Mouse (Mus musculus): ENCODE results near the gene Mapk10.
"Not testable (repeated sequence)": the region's sequence is repeated elsewhere in the genome, so short reads cannot be mapped to it uniquely, and the experiment has no call there.

The Mapk10 gene

GRCm38 (mm10) chr5:102964396-102964795, 246.7 kb downstream of the Mapk10 start:
- no peak for DNase-seq (ENCODE audit: low spot score in 2 of 2)

GRCm38 (mm10) chr5:102953414-102953813, 257.7 kb downstream of the Mapk10 start:
- DNase-seq (ENCODE audit: low spot score in 2 of 2): no peak

- no peak for DNase-seq (ENCODE audit: low spot score in 2 of 2)
These were observed 258.2 kb downstream of the Mapk10 start for GRCm38 (mm10) chr5:102952918-102953317.

- no peak for DNase-seq (ENCODE audit: low spot score in 2 of 2)
These were observed 263.9 kb downstream of the Mapk10 start for GRCm38 (mm10) chr5:102947061-102947711.

- no peak for DNase-seq (ENCODE audit: low spot score in 2 of 2)
These were observed 264.5 kb downstream of the Mapk10 start for GRCm38 (mm10) chr5:102946625-102947024.

- not testable (repeated sequence) for DNase-seq (ENCODE audit: low spot score in 2 of 2)
These were observed 267.1 kb downstream of the Mapk10 start for GRCm38 (mm10) chr5:102943864-102944630.

GRCm38 (mm10) chr5:102930161-102930560, 281.0 kb downstream of the Mapk10 start:
- DNase-seq (ENCODE audit: low spot score in 2 of 2): no peak

GRCm38 (mm10) chr5:102926786-102927185, 284.3 kb downstream of the Mapk10 start:
- DNase-seq (ENCODE audit: low spot score in 2 of 2): no peak

GRCm38 (mm10) chr5:102920199-102920598, 290.9 kb downstream of the Mapk10 start:
- no peak for DNase-seq (ENCODE audit: low spot score in 2 of 2)

GRCm38 (mm10) chr5:102905441-102906211, 305.5 kb downstream of the Mapk10 start:
- no peak for DNase-seq (ENCODE audit: low spot score in 2 of 2)

GRCm38 (mm10) chr5:102904066-102904465, 307.1 kb downstream of the Mapk10 start:
- no peak for DNase-seq (ENCODE audit: low spot score in 2 of 2)

GRCm38 (mm10) chr5:102903487-102903886, 307.6 kb downstream of the Mapk10 start:
- DNase-seq (ENCODE audit: low spot score in 2 of 2): no peak

GRCm38 (mm10) chr5:102901176-102901575, 310.0 kb downstream of the Mapk10 start:
- DNase-seq (ENCODE audit: low spot score in 2 of 2): no peak

GRCm38 (mm10) chr5:102899680-102900215, 311.4 kb downstream of the Mapk10 start:
- no peak for DNase-seq (ENCODE audit: low spot score in 2 of 2)

GRCm38 (mm10) chr5:102898301-102898700, 312.8 kb downstream of the Mapk10 start:
- no peak for DNase-seq (ENCODE audit: low spot score in 2 of 2)

GRCm38 (mm10) chr5:102892226-102892625, 318.9 kb downstream of the Mapk10 start:
- DNase-seq (ENCODE audit: low spot score in 2 of 2): no peak

GRCm38 (mm10) chr5:102889163-102889488, 322.0 kb downstream of the Mapk10 start:
- no peak for DNase-seq (ENCODE audit: low spot score in 2 of 2)

GRCm38 (mm10) chr5:102888482-102889162, 322.5 kb downstream of the Mapk10 start:
- no peak for DNase-seq (ENCODE audit: low spot score in 2 of 2)

GRCm38 (mm10) chr5:102875628-102876027, 335.5 kb downstream of the Mapk10 start:
- DNase-seq (ENCODE audit: low spot score in 2 of 2): no peak

GRCm38 (mm10) chr5:102874605-102875298, 336.4 kb downstream of the Mapk10 start:
- no peak for DNase-seq (ENCODE audit: low spot score in 2 of 2)

GRCm38 (mm10) chr5:102872996-102873395, 338.1 kb downstream of the Mapk10 start:
- not testable (repeated sequence) for DNase-seq (ENCODE audit: low spot score in 2 of 2)
